Mouse (Mus musculus) thymus, adult 2 months (tissue): ENCODE data around the gene Ppard.

ENCODE experiments used
- CTCF ChIP-seq: fragments of 200-500 bp; IDR thresholded peaks from 2 replicates; pipeline ENCODE4 v1.5.1; 2012; ENCODE audit warnings: mild to moderate bottlenecking, control low read depth, low read length, moderate library complexity, borderline replicate concordance; ENCODE audit not compliant: control insufficient read depth, poor library complexity, insufficient read depth; ENCODE audit errors: extremely low read depth
- POLR2A ChIP-seq: fragments of 200-500 bp; IDR thresholded peaks from 2 replicates; pipeline ENCODE4 v1.6.1; 2012; ENCODE audit warnings: mild to moderate bottlenecking, low read length, control low read depth, moderate library complexity; ENCODE audit not compliant: control insufficient read depth, poor library complexity, insufficient read depth; ENCODE audit errors: extremely low read depth

GRCm38 (mm10) chr17:28204052-28204720, 28.3 kb upstream of the Ppard start:
- peak; percentile 94 for TF ChIP-seq CTCF
- TF ChIP-seq POLR2A: 0 out of 2 replicates have a peak, but pooled peaks have one; percentile 30
